Mouse (Mus musculus): ENCODE data around the gene Macrod2.

- TF ChIP-seq CTCF (IDR thresholded peaks at IDR 0.05; ENCODE audit: low read depth) (no peak), EP300 (IDR thresholded peaks at IDR 0.05; ENCODE audit: low read depth) (no peak)
These were observed 2042.7 kb downstream of the Macrod2 start for GRCm38 (mm10) chr2:142437606-142438461.
